Mouse (Mus musculus): ENCODE results near the gene 1110004F10Rik.

- TF ChIP-seq POLR2A (IDR thresholded peaks at IDR 0.05; ENCODE audit: control insufficient read depth, low read depth, low read length): no peak
- no peak for TF ChIP-seq CTCF (IDR thresholded peaks at IDR 0.05; ENCODE audit: control insufficient read depth, insufficient read depth, insufficient replicate concordance, low read depth, low read length)
Observed at GRCm38 (mm10) chr7:116093466-116093850, 54.3 kb downstream of the 1110004F10Rik start.

Data from testis, adult 2 months (tissue).